Mouse (Mus musculus): ENCODE data around the gene Mad2l1.

The Mad2l1 gene

DNA sequence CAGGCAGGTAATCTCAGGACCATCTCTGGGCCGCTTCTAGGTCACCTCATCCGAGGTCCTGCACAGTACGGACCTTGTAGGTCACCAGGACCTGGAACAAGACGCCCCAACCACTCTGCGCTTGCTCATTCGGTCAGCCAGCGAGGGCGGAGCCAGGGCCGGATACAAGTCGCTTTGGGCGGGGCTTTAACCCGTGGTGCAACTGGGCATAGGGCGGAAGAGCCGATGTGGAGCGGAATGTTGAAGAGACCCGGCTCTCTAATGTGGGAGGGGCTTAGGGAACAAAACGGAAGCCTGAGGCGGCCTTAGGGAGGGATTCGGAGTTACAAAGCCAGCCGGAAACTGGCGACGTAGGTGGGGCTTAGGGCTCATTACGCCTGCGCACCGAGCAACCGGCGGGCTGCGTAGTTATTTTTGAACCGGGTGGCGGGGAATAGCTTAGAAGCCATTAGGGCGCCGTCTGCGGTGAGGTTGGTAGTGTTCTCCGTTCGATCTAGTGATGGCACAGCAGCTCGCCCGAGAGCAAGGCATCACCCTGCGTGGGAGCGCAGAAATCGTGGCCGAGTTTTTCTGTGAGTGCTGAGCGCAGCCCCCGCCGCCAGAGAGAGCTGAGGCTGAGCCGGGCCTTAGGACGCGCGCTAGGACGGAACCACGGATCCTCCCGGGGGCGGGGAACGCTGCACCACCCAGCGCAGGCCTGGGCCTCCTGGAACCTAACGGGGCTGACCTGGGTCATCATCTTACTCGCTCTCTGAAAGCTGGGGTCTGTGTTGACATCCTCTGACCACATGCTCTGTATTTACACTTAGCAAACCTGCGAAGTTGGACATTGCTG, at the start of gene Mad2l1:
Gene Mad2l1, plus strand, starts transcription at position 363 of the 835 bp plus-strand sequence.
- DNase-seq (ENCODE audit: low spot score in 2 of 2), result peak; percentile 94 to 95

DNA sequence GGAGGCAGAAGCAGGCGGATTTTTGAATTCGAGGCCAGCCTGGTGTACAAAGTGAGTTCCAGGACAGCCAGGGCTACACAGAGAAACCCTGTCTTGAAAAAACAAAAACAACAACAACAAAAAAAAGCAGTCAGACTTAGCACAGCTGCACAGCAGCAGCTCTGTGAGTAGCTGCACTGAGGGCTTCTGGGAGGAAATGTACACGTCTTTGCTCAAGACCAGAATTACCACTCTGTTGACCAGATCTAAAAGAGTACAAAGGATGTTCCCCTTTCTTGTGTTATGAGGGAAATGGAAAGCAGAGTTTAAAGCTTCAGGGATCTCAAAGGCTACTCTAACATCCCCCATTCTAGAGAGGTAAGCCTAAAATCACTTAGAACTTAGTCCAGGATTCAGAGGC, 41.5 kb upstream of the Mad2l1 start:
- DNase-seq (ENCODE audit: low spot score in 2 of 2), result no peak

DNA sequence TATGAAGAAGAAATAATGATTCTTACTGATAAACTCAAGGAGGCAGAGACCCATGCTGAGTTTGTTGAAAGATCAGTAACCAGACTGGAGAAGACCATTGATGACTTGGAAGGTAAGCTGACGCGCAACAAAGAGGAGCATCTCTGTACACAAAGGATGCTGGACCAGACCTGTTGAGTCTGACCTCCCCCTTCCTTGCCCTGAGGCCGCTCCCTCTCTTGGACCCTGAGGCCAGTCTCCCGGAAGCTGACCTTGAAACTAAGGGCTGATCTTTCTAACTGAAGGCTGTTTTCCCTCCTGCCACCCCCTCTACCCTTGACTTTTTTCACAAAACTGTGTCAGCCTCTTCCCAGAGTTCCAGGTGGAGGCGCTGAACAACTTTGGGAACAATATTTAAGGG, 18.8 kb upstream of the Mad2l1 start:
- DNase-seq (ENCODE audit: low spot score in 2 of 2), result no peak

DNA sequence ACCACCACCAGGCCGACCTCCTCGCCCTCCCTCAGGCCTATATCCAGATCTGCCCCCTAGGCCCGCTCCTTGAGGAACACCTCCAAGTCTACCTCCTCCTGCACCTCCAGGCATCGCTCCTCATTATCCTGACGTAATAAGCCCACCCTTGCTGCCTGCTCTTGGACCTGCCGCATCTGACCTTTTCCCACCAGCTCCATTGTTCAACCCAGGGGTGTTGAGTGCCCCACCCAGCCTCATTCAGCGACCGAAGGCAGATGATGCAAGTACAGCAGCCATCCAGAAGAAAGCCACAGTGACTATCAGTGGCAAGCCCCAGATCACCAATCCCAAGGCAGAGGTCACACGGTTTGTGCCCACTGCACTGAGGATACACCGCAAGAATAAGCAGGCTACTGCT, 6.8 kb upstream of the Mad2l1 start:
- no peak for DNase-seq (ENCODE audit: low spot score in 2 of 2)

DNA sequence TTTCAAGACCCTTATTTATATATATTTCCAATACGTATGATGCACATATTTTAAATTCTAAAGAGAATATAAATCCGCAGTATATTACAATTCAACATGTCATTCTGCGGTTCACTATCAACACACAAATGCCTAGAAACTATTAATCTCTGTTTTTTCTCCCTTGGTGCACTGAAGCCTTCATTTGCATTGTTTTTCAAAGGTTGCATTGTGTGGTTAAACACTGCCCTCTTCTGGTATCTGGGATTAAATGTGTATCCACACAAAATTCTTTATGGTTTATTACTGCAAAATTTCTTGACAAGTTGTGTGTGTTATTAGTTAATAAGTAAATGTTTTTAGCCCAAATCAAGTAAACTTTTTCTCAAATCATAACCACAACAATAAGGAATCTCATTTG, 1.9 kb upstream of the Mad2l1 start:
- DNase-seq (ENCODE audit: low spot score in 2 of 2), result no peak

DNA sequence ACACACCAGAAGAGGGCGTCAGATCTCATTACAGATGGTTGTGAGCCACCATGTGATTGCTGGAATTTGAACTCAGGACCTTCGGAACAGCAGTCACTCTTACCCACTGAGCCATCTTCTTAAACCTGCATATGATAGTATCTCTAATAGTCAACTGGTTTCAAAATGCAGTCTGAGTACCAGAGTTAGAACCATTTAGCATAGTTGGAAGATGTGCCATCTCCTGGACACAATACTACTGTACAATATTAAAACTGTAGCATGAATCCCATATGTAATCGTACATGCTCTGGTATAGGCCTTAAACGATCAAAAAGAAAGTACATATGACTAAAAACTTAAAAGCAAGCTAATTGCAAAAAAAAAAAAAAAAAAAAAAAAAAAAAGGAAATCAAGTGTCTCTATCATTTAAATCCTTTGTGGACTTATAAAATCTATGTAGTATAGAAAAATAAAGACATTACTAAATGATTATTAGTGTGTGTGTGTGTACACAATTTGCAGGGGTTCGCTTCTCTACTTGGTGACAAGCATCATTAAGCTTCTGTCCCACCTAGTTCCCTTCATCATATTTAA, 736 bp upstream of the Mad2l1 start:
- DNase-seq (ENCODE audit: low spot score in 2 of 2), result no peak

DNA sequence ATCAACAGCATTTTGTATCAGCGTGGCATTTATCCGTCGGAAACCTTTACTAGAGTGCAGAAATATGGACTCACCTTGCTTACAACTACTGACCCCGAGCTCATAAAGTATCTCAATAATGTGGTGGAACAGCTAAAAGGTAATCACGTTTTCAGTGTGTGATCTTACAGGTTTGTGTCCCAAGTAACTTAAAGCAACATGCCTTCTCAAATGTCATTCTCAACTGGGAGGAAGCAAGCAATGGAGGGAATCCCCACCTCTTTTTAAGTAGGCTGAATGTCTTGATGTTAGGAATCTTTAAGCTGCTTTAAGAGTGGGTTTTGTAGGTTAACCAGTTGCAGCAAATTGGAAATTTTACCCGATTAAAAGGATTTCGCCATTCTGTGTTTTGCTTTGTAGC, 776 bp downstream of the Mad2l1 start:
- no peak for DNase-seq (ENCODE audit: low spot score in 2 of 2)

DNA sequence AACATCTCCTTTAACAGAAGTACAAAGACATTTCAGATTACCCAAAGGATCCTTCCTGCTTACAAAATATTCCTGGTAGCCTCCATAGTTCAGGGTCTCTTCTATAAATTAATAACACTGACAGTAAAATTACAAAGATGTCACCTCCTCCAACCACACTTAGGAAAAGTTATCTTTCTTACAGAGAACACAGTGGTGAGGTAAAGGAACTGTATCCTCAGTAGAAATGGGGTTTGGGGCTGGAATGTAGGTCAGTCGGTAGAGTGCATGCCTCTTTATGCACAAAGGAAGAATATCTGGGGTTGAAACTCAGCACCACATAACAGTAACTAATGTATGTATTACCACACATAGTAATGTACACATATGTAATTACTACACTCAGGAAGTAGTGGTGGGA, 24.8 kb downstream of the Mad2l1 start, which contains the start of gene Vmn1r32:
Gene Vmn1r32, minus strand, starts transcription at position 101 of the 400 bp plus-strand sequence.
- no peak for DNase-seq (ENCODE audit: low spot score in 2 of 2)

DNA sequence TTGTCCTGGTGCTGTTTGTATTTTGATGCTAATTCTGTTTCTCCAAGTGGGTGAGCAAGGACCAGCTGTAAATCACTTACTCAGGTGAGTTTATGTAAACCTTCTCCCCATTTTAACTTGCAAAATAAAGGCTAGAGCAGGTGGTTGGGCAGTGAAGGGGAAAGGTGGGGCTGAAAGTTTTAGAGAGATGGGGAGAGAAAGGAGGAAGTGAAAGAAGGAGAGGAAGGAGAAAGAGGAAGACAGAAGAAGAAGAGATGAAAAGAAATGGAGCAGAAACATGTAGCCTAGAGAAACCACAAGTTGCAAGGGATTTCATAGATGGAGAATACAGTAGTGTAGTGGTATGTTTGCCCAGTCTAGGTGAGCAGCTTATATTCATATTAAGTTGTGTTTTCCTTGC, 60.6 kb downstream of the Mad2l1 start:
- DNase-seq (ENCODE audit: low spot score in 2 of 2), result no peak

All from spleen, postnatal 14 days (tissue).